9 mouse cellular contexts compared by ENCODE assay signal in genomic region chr7:113419070-113419782, GRCm38 (mm10). TPM values are rescaled to one million over a fixed set of nuclear protein-coding genes. Genes with fewer than 3 reads are reported as not detected.
DNase-seq lines count a peak whose midpoint lies in the region; ATAC-seq lines count a peak whose summit lies in the region.
"Had no signal": no experiment of that assay in that cellular context is flagged by ENCODE, and none has a peak within 500 bp of the region (broad histone marks: within the 10 kb centered on the region; RNA-seq: fewer than 3 reads in every experiment).

No protein-coding gene starts in this region.

- no peaks in the 10 kb centered on the region for H3K9me3 ChIP-seq in heart, embryonic 12.5 days (replicated peaks)
- H3K9me3 ChIP-seq in liver, embryonic 12.5 days (replicated peaks), result no peaks in the 10 kb centered on the region
- H3K9me3 ChIP-seq in forebrain, embryonic 10.5 days, result no peaks in the 10 kb centered on the region

- no peak overlapping the region for H3K27ac ChIP-seq in heart, embryonic 12.5 days (ENCODE audit: poor library complexity, severe bottlenecking)
- H3K27ac ChIP-seq in liver, embryonic 12.5 days, result no peak overlapping the region
- no peak overlapping the region for H3K27ac ChIP-seq in forebrain, embryonic 10.5 days

- 10% methylated on average over 4 of the region's 4 CpGs for WGBS in heart, embryonic 12.5 days
- 2% methylated on average over 4 of the region's 4 CpGs for WGBS in liver, embryonic 12.5 days (ENCODE audit: insufficient replicate concordance)
- WGBS in forebrain, embryonic 10.5 days, result 61% methylated on average over 4 of the region's 4 CpGs

- H3K4me2 ChIP-seq in heart, embryonic 12.5 days, result peak overlapping the region; percentile 24
- H3K4me2 ChIP-seq in liver, embryonic 12.5 days, result peak overlapping the region; percentile 37

- intact Hi-C loops in left cerebral cortex, postnatal 14 days (cut with DNase I), result no loop called here

- DNase-seq in CD4-positive helper T cell, adult 2 months (ENCODE audit: low read depth, low spot score), result peak; percentile 74
- peak; percentile 11 for DNase-seq in adipocyte (ENCODE audit: low spot score)
- peak; percentile 52 for DNase-seq in thymus, postnatal 0 days (ENCODE audit: low spot score)
- DNase-seq in left cerebral cortex, postnatal 14 days (ENCODE audit: low spot score in 2 of 2), result no peak
- no peak for DNase-seq in right cerebral cortex, postnatal 4 days
- no peak for DNase-seq in forebrain, embryonic 10.5 days (ENCODE audit: extremely low spot score, low spot score)

- H3K4me1 ChIP-seq in heart, embryonic 12.5 days (replicated peaks), result peaks cover 14% of the 10 kb centered on the region
- H3K4me1 ChIP-seq in liver, embryonic 12.5 days, result peaks cover 14% of the 10 kb centered on the region
- peaks cover 8% of the 10 kb centered on the region; the same call in 1 of the 2 replicates for H3K4me1 ChIP-seq in forebrain, embryonic 10.5 days

- ATAC-seq in heart, embryonic 12.5 days (ENCODE audit: insufficient number of reproducible peaks, low FRiP score), result peak; percentile 76
- ATAC-seq in liver, embryonic 12.5 days, result peak; percentile 92

- no peaks in the 10 kb centered on the region for H3K27me3 ChIP-seq in heart, embryonic 12.5 days (replicated peaks)
- no peaks in the 10 kb centered on the region for H3K27me3 ChIP-seq in liver, embryonic 12.5 days (replicated peaks)
- H3K27me3 ChIP-seq in forebrain, embryonic 10.5 days (ENCODE audit: poor library complexity, severe bottlenecking), result no peaks in the 10 kb centered on the region

- no peak overlapping the region for H3K4me3 ChIP-seq in heart, embryonic 12.5 days
- H3K4me3 ChIP-seq in liver, embryonic 12.5 days, result no peak overlapping the region
- H3K4me3 ChIP-seq in forebrain, embryonic 10.5 days, result no peak overlapping the region

- no peak overlapping the region for H3K9ac ChIP-seq in heart, embryonic 12.5 days
- no peak overlapping the region for H3K9ac ChIP-seq in liver, embryonic 12.5 days

- H3K36me3 ChIP-seq in heart, embryonic 12.5 days, result no peaks in the 10 kb centered on the region
- no peaks in the 10 kb centered on the region for H3K36me3 ChIP-seq in liver, embryonic 12.5 days
- H3K36me3 ChIP-seq in forebrain, embryonic 10.5 days (replicated peaks), result no peaks in the 10 kb centered on the region

RNA-seq across cellular contexts. Expression of gene Pth, which starts 30.9 kb away (rescaled TPM):
- not detected in 2 replicates for polyA plus RNA-seq in heart, embryonic 12.5 days (2016; fragmentation: Nextera tagmentation; extraction: Ambion mirVana)
- not detected in 2 replicates for polyA plus RNA-seq in liver, embryonic 12.5 days (2016; fragmentation: Nextera tagmentation; extraction: Ambion mirVana)
- 34.2 and 66.9 TPM in 2 replicates for polyA plus RNA-seq in thymus, postnatal 0 days (2015; fragmentation: Nextera tagmentation; extraction: Ambion mirVana)
- not detected for total RNA-seq in left cerebral cortex, postnatal 14 days (2021)
- not detected in 2 replicates for polyA plus RNA-seq in forebrain, embryonic 10.5 days (2016; fragmentation: Nextera tagmentation; extraction: Ambion mirVana)
- total RNA-seq: liver, adult 2 months had no signal
- polyA plus RNA-seq: liver, adult 2 months had no signal

RNA-seq across cellular contexts. Expression of gene Btbd10, which starts 50.0 kb away (rescaled TPM):
- 23.6 and 24.0 TPM in 2 replicates for polyA plus RNA-seq in heart, embryonic 12.5 days (2016; fragmentation: Nextera tagmentation; extraction: Ambion mirVana)
- 11.2 and 11.7 TPM in 2 replicates for polyA plus RNA-seq in liver, embryonic 12.5 days (2016; fragmentation: Nextera tagmentation; extraction: Ambion mirVana)
- polyA plus RNA-seq in thymus, postnatal 0 days (2015; fragmentation: Nextera tagmentation; extraction: Ambion mirVana), result 22.7 and 22.9 TPM in 2 replicates
- total RNA-seq in left cerebral cortex, postnatal 14 days (2021), result 10 to 100 TPM; 80.2 to 81.4 TPM
- 22.8 and 23.7 TPM in 2 replicates for polyA plus RNA-seq in forebrain, embryonic 10.5 days (2016; fragmentation: Nextera tagmentation; extraction: Ambion mirVana)

Comparison
In these comparisons a context has a peak if more than half of its experiments do, and no peak if none do; other contexts are left out.
1. DNase-seq: peak in CD4-positive helper T cell, adult 2 months (single experiment), adipocyte (single experiment) and thymus, postnatal 0 days (single experiment); none in left cerebral cortex, postnatal 14 days (0 of 2), right cerebral cortex, postnatal 4 days (single experiment) and forebrain, embryonic 10.5 days (single experiment).
2. RNA of gene Pth, which starts 30.9 kb away (polyA plus RNA-seq): 34.2 to 66.9 TPM in thymus, postnatal 0 days; not detected in heart, embryonic 12.5 days, not detected in liver, embryonic 12.5 days and not detected in forebrain, embryonic 10.5 days; every median in the first group is over 10 times any median in the second.